Mouse (Mus musculus): ENCODE results near the gene Ppp1r9a. TPM values are rescaled to one million over a fixed set of nuclear protein-coding genes. Genes with fewer than 3 reads are reported as not detected.

The Ppp1r9a gene
- polyA plus RNA-seq, 1 experiment = 0.62 TPM

DNA sequence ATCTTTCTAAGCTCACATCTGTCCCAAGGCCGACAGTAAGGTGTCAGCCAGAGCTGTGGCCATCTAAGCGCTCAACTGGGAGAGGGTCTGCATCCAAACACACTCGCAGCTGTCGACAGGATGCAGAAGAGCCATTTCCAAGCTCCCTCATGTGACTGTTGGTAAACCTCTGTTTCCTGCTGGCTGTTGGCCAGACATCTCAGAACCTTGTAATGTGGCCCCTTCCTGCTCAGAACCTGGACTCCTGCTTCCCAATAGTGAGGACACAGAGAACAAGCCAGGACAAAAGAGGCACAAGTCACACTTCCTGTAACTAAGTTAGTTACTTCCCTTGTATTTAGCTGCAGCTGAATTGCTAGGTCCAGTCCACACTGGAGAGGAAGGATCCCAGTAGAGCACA is 190.8 kb downstream of the Ppp1r9a start:
- H3K27me3 ChIP-seq (ENCODE audit: control insufficient read depth, insufficient read depth, low read length) = no peaks in the 10 kb centered on the region
- TF ChIP-seq POLR2A (IDR thresholded peaks at IDR 0.05; ENCODE audit: low read depth, low read length) (no peak), CTCF (IDR thresholded peaks at IDR 0.05; ENCODE audit: extremely low read depth, insufficient read depth, insufficient read length, insufficient replicate concordance) (no peak)
- H3K4me3 ChIP-seq (ENCODE audit: extremely low read depth, insufficient read depth, insufficient read length) = no peak overlapping the region
- DNase-seq (ENCODE audit: low read depth in 1 of 2, low spot score in 2 of 2) = no peak
- H3K4me1 ChIP-seq (ENCODE audit: control insufficient read depth, insufficient read depth, insufficient read length) = no peaks in the 10 kb centered on the region
- 6% methylated on average over 4 of the region's 4 CpGs for WGBS
- H3K36me3 ChIP-seq (ENCODE audit: control insufficient read depth, insufficient read depth, low read length) = no peaks in the 10 kb centered on the region
- H3K27ac ChIP-seq (ENCODE audit: insufficient read depth, low read length) = no peak overlapping the region; the same call in 1 of the 2 replicates

DNA sequence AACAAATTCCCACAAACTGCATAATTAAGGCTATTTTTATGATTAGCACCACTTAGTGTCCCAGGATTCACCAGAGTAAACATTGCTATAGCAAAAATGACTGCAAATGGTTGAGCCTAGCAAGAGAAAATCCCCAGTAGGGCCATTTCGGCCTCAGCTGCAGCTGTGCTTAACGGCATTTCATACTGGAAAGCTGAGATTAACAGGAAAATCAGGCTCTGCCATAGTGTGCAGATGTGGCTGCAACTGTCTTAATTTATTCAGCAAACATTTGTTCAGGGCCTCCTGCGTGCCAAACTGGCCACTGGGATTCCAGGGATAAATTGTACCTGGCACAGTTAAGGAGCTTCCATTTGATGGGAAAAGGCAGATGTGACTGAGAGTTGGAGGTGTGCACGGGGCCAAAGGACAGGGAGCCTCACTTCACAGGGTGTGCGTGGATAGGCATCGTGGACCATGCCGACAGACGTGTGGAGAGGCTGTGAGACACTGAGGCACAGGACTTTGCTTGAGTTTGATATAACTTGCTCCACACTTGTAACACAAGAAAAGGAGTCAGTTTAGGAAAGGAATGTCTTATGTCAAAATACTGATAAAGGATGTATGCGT is 192.8 kb downstream of the Ppp1r9a start:
- Histone ChIP-seq H3K27ac (ENCODE audit: insufficient read depth, low read length) (no peak overlapping the region), H3K36me3 (ENCODE audit: control insufficient read depth, insufficient read depth, low read length) (no peaks in the 10 kb centered on the region), H3K4me1 (ENCODE audit: control insufficient read depth, insufficient read depth, insufficient read length) (no peaks in the 10 kb centered on the region), H3K4me3 (ENCODE audit: extremely low read depth, insufficient read depth, insufficient read length) (no peak overlapping the region), H3K27me3 (ENCODE audit: control insufficient read depth, insufficient read depth, low read length) (no peaks in the 10 kb centered on the region)
- no peak for DNase-seq (ENCODE audit: low read depth in 1 of 2, low spot score in 2 of 2)
- 94% methylated on average over 9 of the region's 9 CpGs for WGBS
- TF ChIP-seq CTCF (IDR thresholded peaks at IDR 0.05; ENCODE audit: extremely low read depth, insufficient read depth, insufficient read length, insufficient replicate concordance) (no peak), POLR2A (IDR thresholded peaks at IDR 0.05; ENCODE audit: low read depth, low read length) (no peak)

DNA sequence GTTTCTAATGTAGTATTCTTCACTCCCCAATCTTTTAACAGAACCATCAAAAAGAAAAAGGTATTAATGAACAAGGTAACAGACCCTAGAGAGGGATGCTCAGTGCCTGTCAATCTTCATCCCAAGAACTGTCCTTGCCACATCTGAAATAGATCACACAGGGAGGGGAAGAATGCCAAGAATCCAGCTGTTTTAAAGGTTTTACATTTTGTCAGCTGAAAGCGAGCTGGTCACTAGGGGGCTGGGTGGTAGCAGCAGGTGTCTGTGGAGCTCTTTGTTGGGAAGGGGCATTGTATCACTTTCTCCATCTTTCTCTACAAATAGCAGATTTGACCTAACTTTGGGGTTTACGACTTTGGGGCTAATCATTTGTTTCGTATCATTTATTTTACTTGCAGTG is 194.6 kb downstream of the Ppp1r9a start:
- Histone ChIP-seq H3K4me3 (ENCODE audit: extremely low read depth, insufficient read depth, insufficient read length) (no peak overlapping the region), H3K36me3 (ENCODE audit: control insufficient read depth, insufficient read depth, low read length) (no peaks in the 10 kb centered on the region), H3K4me1 (ENCODE audit: control insufficient read depth, insufficient read depth, insufficient read length) (no peaks in the 10 kb centered on the region), H3K27me3 (ENCODE audit: control insufficient read depth, insufficient read depth, low read length) (no peaks in the 10 kb centered on the region), H3K27ac (ENCODE audit: insufficient read depth, low read length) (no peak overlapping the region)
- TF ChIP-seq POLR2A (IDR thresholded peaks at IDR 0.05; ENCODE audit: low read depth, low read length) = no peak
- no peak for TF ChIP-seq CTCF (IDR thresholded peaks at IDR 0.05; ENCODE audit: extremely low read depth, insufficient read depth, insufficient read length, insufficient replicate concordance)
- 90% methylated on average over 3 of the region's 3 CpGs for whole genome bisulfite sequencing
- no peak for DNase-seq (ENCODE audit: low read depth in 1 of 2, low spot score in 2 of 2)

DNA sequence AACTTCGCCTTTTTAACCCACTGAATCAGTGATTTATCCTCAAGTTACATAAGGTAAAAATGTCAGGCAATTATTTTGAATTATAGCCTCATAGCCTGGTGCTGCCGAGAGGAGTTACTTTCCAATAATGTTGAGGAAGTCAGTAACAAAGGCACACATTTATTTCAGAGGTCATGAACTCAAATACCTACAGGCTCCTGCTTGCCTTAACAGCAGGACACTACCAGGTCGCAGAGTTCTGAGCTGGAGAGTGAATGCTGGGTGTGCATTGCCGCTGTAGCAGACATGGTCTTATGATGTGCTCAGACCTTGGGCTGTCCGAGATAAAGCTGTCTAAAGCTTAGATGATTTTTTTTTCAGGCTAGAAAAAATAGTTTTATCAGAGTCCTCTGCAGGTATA is 196.6 kb downstream of the Ppp1r9a start:
- DNase-seq (ENCODE audit: low read depth in 1 of 2, low spot score in 2 of 2) = no peak
- H3K4me1 ChIP-seq (ENCODE audit: control insufficient read depth, insufficient read depth, insufficient read length) = no peaks in the 10 kb centered on the region
- H3K36me3 ChIP-seq (ENCODE audit: control insufficient read depth, insufficient read depth, low read length) = no peaks in the 10 kb centered on the region
- 84% methylated on average over 5 of the region's 5 CpGs for WGBS
- H3K27me3 ChIP-seq (ENCODE audit: control insufficient read depth, insufficient read depth, low read length) = no peaks in the 10 kb centered on the region
- no peak for TF ChIP-seq POLR2A (IDR thresholded peaks at IDR 0.05; ENCODE audit: low read depth, low read length)
- no peak for TF ChIP-seq CTCF (IDR thresholded peaks at IDR 0.05; ENCODE audit: extremely low read depth, insufficient read depth, insufficient read length, insufficient replicate concordance)
- no peak overlapping the region for H3K27ac ChIP-seq (ENCODE audit: insufficient read depth, low read length)
- no peak overlapping the region for H3K4me3 ChIP-seq (ENCODE audit: extremely low read depth, insufficient read depth, insufficient read length)

DNA sequence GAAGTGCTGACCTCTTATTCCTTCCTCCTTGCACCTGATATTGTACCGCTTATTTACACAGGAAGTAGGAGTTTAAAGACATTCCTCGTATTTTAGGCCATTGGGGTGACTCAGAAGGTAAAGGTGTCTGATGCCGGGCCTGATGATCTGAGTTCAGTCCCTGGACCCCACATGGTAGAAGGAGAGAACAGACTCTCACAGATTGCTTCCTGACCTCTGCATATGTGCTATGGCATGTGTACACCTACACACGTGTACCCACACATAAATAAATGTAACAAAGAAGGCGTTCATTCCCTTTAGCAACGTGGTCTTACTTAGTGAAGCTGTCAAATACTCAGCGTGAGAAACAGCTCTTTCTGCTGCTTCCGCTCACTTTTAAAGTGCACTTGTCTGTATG is 197.1 kb downstream of the Ppp1r9a start:
- DNase-seq (ENCODE audit: low read depth in 1 of 2, low spot score in 2 of 2) = no peak
- Histone ChIP-seq H3K4me1 (ENCODE audit: control insufficient read depth, insufficient read depth, insufficient read length) (no peaks in the 10 kb centered on the region), H3K27ac (ENCODE audit: insufficient read depth, low read length) (no peak overlapping the region), H3K36me3 (ENCODE audit: control insufficient read depth, insufficient read depth, low read length) (no peaks in the 10 kb centered on the region), H3K27me3 (ENCODE audit: control insufficient read depth, insufficient read depth, low read length) (no peaks in the 10 kb centered on the region), H3K4me3 (ENCODE audit: extremely low read depth, insufficient read depth, insufficient read length) (no peak overlapping the region)
- 92% methylated on average over 8 of the region's 8 CpGs for WGBS
- no peak for TF ChIP-seq CTCF (IDR thresholded peaks at IDR 0.05; ENCODE audit: extremely low read depth, insufficient read depth, insufficient read length, insufficient replicate concordance)
- no peak for TF ChIP-seq POLR2A (IDR thresholded peaks at IDR 0.05; ENCODE audit: low read depth, low read length)

DNA sequence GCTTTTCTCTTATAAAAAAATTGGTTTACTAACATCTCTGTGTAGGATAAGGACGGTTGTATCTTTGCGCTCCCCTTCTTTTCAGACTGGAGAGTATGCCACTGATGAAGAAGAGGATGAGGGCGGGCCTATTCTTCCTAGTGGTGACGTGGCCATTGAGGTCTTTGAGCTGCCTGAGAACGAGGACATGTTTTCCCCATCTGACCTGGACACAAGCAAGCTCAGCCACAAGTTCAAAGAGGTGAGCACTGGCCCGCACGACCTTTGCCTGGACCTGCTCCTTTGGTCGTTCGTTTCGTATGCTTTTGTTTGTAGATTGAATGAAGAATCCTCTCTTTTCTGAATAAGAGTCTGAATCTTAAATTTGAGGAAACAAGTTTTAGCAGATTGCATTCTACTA is 197.6 kb downstream of the Ppp1r9a start:
- DNase-seq (ENCODE audit: low read depth in 1 of 2, low spot score in 2 of 2) = no peak

DNA sequence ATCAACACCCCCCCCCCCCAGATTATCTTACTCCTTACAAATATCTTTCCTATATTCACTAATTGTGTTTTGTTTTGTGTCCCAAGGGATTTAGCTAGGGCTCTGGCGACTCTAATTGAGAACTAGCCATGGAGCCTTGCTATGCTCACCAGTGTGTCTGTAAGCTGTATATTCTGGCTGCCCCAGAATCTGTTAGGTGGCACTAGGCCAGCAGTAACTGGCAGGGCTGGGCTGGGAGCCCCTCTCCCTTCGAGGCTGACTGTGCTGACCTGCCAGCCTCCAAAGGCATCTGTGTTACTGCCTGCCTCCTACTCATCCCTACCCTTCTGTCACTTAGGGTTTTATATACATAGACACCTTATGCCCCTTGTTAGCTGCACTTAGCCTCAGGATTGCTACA is 200.0 kb downstream of the Ppp1r9a start:
- TF ChIP-seq CTCF (IDR thresholded peaks at IDR 0.05; ENCODE audit: extremely low read depth, insufficient read depth, insufficient read length, insufficient replicate concordance) = no peak
- no peak for TF ChIP-seq POLR2A (IDR thresholded peaks at IDR 0.05; ENCODE audit: low read depth, low read length)
- H3K27ac ChIP-seq (ENCODE audit: insufficient read depth, low read length) = no peak overlapping the region
- no peaks in the 10 kb centered on the region for H3K36me3 ChIP-seq (ENCODE audit: control insufficient read depth, insufficient read depth, low read length)
- no peak for DNase-seq (ENCODE audit: low read depth in 1 of 2, low spot score in 2 of 2)
- no peaks in the 10 kb centered on the region for H3K4me1 ChIP-seq (ENCODE audit: control insufficient read depth, insufficient read depth, insufficient read length)
- 71% methylated on average over 2 of the region's 2 CpGs for WGBS
- H3K4me3 ChIP-seq (ENCODE audit: extremely low read depth, insufficient read depth, insufficient read length) = no peak overlapping the region
- no peaks in the 10 kb centered on the region for H3K27me3 ChIP-seq (ENCODE audit: control insufficient read depth, insufficient read depth, low read length)

More for the DNA sequence above, 197.6 kb downstream of the Ppp1r9a start:
- Histone ChIP-seq H3K4me1 (ENCODE audit: control insufficient read depth, insufficient read depth, insufficient read length) (no peaks in the 10 kb centered on the region), H3K27ac (ENCODE audit: insufficient read depth, low read length) (no peak overlapping the region), H3K36me3 (ENCODE audit: control insufficient read depth, insufficient read depth, low read length) (no peaks in the 10 kb centered on the region), H3K4me3 (ENCODE audit: extremely low read depth, insufficient read depth, insufficient read length) (no peak overlapping the region), H3K27me3 (ENCODE audit: control insufficient read depth, insufficient read depth, low read length) (no peaks in the 10 kb centered on the region)
- WGBS = 90% methylated on average over 10 of the region's 10 CpGs
- TF ChIP-seq CTCF (IDR thresholded peaks at IDR 0.05; ENCODE audit: extremely low read depth, insufficient read depth, insufficient read length, insufficient replicate concordance) (no peak), POLR2A (IDR thresholded peaks at IDR 0.05; ENCODE audit: low read depth, low read length) (no peak)
